Mouse (Mus musculus) midbrain, embryonic 10.5 days (tissue): ENCODE results near the gene BC107364. TPM values are rescaled to one million over a fixed set of nuclear protein-coding genes. Genes with fewer than 3 reads are reported as not detected.
"Not testable (repeated sequence)": the region's sequence is repeated elsewhere in the genome, so short reads cannot be mapped to it uniquely, and the experiment has no call there.

Experiments used
- DNase-seq: peaks from one replicate; pipeline ENCODE4 v3.0.0-alpha.2; 2017; ENCODE audit warnings: low spot score
- H3K27ac ChIP-seq: fragments of 300-500 bp; sonication (generic); replicated peaks from 2 replicates; pipeline ENCODE4 v1.5.1; 2016; ENCODE audit warnings: mild to moderate bottlenecking
- H3K27me3 ChIP-seq: fragments of 300-500 bp; sonication (generic); 2 replicates; pipeline ENCODE4 v1.6.1; 2016; ENCODE audit warnings: low read depth, mild to moderate bottlenecking; ENCODE audit not compliant: poor library complexity, severe bottlenecking
- H3K36me3 ChIP-seq: fragments of 300-500 bp; sonication (generic); 2 replicates; pipeline ENCODE4 v1.6.1; 2016; ENCODE audit warnings: mild to moderate bottlenecking, moderate library complexity
- H3K4me1 ChIP-seq: fragments of 300-500 bp; sonication (generic); 2 replicates; pipeline ENCODE4 v1.6.1; 2016
- H3K4me3 ChIP-seq: fragments of 300-500 bp; sonication (generic); 2 replicates; pipeline ENCODE4 v1.5.1; 2016; ENCODE audit warnings: mild to moderate bottlenecking, moderate library complexity
- H3K9me3 ChIP-seq: fragments of 300-500 bp; sonication (generic); replicated peaks from 2 replicates; pipeline ENCODE4 v1.6.1; 2016; ENCODE audit warnings: mild to moderate bottlenecking
- WGBS: fragments of 180-500 bp; shearing (Covaris S2); methylation state at CpG from one replicate; pipeline ENCODE4 v1.1.7; 2016; 5-methylcytosine and 5-hydroxymethylcytosine counted together
- polyA plus RNA-seq: library from polyadenylated mRNA; unstranded; fragments of >200 nt; fragmentation: Nextera tagmentation; extraction: Ambion mirVana; gene quantifications from 2 replicates; pipeline ENCODE4 v1.2.1, GENCODE M21; 2016

BC107364 gene
- polyA plus RNA-seq, 1 experiment from 2014 or later: 0.20 TPM

GRCm38 (mm10) chr3:96396857-96397256, 55.2 kb downstream of the BC107364 start:
- Histone ChIP-seq H3K4me1 (peaks cover 11% of the 10 kb centered on the region), H3K27ac (no peak overlapping the region), H3K27me3 (peaks cover 95% of the 10 kb centered on the region), H3K36me3 (no peaks in the 10 kb centered on the region), H3K9me3 (no peaks in the 10 kb centered on the region), H3K4me3 (no peak overlapping the region)
- no peak for DNase-seq
- 97% methylated on average over 7 of the region's 7 CpGs for WGBS

- H3K27ac ChIP-seq, DNase-seq, H3K4me3 ChIP-seq, H3K36me3 ChIP-seq, H3K4me1 ChIP-seq, H3K9me3 ChIP-seq: not testable (repeated sequence)
- peaks cover 39% of the 10 kb centered on the region for H3K27me3 ChIP-seq
- WGBS: no CpG with 5 or more reads among the region's 18 CpGs
Observed at GRCm38 (mm10) chr3:96387202-96387601, 64.9 kb downstream of the BC107364 start.

Other genes starting within 250 kb of the BC107364 start
- gene Bola1, start 232.6 kb downstream of the BC107364 start, polyA plus RNA-seq: 86.7 and 92.8 TPM in 2 replicates
- 0.98 TPM in 1 of 2 replicates, not detected in the other for gene Hist2h2ab, start 232.4 kb downstream of the BC107364 start, polyA plus RNA-seq
- gene Hist2h2ac, start 231.4 kb downstream of the BC107364 start, polyA plus RNA-seq: 7.3 and 17.2 TPM in 2 replicates
- gene Hist2h2be, start 231.2 kb downstream of the BC107364 start, polyA plus RNA-seq: 11.5 and 11.9 TPM in 2 replicates
- 8.1 TPM in 2 replicates for gene Hist2h3c2, start 213.2 kb downstream of the BC107364 start, polyA plus RNA-seq
- 24.3 and 34.9 TPM in 2 replicates for gene Hist2h2aa2, start 212.0 kb downstream of the BC107364 start, polyA plus RNA-seq
- 13.7 TPM in 2 replicates for gene Hist2h2aa1, start 206.8 kb downstream of the BC107364 start, polyA plus RNA-seq
- 0.70 and 0.86 TPM in 2 replicates for gene Hist2h3c1, start 205.6 kb downstream of the BC107364 start, polyA plus RNA-seq
- 12.2 and 12.6 TPM in 2 replicates for gene Hist2h4, start 189.0 kb downstream of the BC107364 start, polyA plus RNA-seq
- gene Hist2h3b, start 183.7 kb downstream of the BC107364 start, polyA plus RNA-seq: 49.5 and 57.2 TPM in 2 replicates
- gene Hist2h2bb, start 182.6 kb downstream of the BC107364 start, polyA plus RNA-seq: 9.5 and 10.3 TPM in 2 replicates
- 1.8 and 2.1 TPM in 2 replicates for gene Fcgr1, start 158.3 kb downstream of the BC107364 start, polyA plus RNA-seq
- 1.5 and 2.1 TPM in 2 replicates for gene Hfe2, start 72.9 kb upstream of the BC107364 start, polyA plus RNA-seq
- 31.5 and 41.7 TPM in 2 replicates for gene Txnip, start 105.7 kb upstream of the BC107364 start, polyA plus RNA-seq
- 0.62 and 1.6 TPM in 2 replicates for gene Gm16253, start 124.7 kb upstream of the BC107364 start, polyA plus RNA-seq
- gene Polr3gl, start 141.9 kb upstream of the BC107364 start, polyA plus RNA-seq: 25.2 and 31.8 TPM in 2 replicates
- 1.0 and 1.7 TPM in 2 replicates for gene Ankrd34a, start 144.3 kb upstream of the BC107364 start, polyA plus RNA-seq
- 5.3 and 5.7 TPM in 2 replicates for gene Lix1l, start 148.8 kb upstream of the BC107364 start, polyA plus RNA-seq
- gene Rbm8a, start 177.6 kb upstream of the BC107364 start, polyA plus RNA-seq: 205 and 215 TPM in 2 replicates
- gene Pex11b, start 183.1 kb upstream of the BC107364 start, polyA plus RNA-seq: 38.5 and 40.8 TPM in 2 replicates
- 0.15 and 0.21 TPM in 2 replicates for gene Gm42957, start 183.2 kb upstream of the BC107364 start, polyA plus RNA-seq
- gene Itga10, start 193.3 kb upstream of the BC107364 start, polyA plus RNA-seq: 0.36 and 0.64 TPM in 2 replicates
- 0.06 and 0.29 TPM in 2 replicates for gene Ankrd35, start 217.8 kb upstream of the BC107364 start, polyA plus RNA-seq
- gene Pias3, start 244.1 kb upstream of the BC107364 start, polyA plus RNA-seq: 50.6 and 57.3 TPM in 2 replicates